In the genomic region with DNA sequence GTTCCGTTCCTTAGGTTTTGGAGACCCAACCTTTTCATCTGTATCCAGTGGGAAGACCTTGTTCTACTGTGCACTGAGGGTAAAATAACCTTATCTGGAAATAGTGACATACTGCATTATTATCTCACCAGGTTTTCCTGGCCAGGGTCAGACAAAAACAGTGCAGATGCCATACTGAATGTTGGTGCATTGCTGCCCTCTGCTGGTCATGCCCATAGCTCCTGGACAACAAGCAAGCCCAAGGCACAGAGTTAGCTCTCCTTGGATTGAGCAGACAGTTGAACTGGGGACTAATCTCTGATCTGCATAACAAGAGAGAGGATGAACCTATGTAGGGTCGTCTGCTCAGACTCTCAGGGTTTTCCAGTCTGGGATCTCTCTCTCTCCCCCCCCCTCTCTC, we compare ENCODE assay signal across 8 mouse cellular contexts. TPM values are rescaled to one million over a fixed set of nuclear protein-coding genes. Genes with fewer than 3 reads are reported as not detected.
DNase-seq lines count a peak whose midpoint lies in the region; ATAC-seq lines count a peak whose summit lies in the region.

No protein-coding gene starts in this region.

- H3K36me3 ChIP-seq in intestine, embryonic 15.5 days = no peaks in the 10 kb centered on the region
- H3K36me3 ChIP-seq in midbrain, embryonic 11.5 days (ENCODE audit: control insufficient read depth, insufficient read depth, low read length) = no peaks in the 10 kb centered on the region

- peak; percentile 82 for ATAC-seq in intestine, embryonic 15.5 days
- peak; percentile 79 for ATAC-seq in midbrain, embryonic 11.5 days (ENCODE audit: low FRiP score)

- intact Hi-C loops in left cerebral cortex, postnatal 14 days (cut with DNase I) = loop anchor here (5.0 kb wide), 1 partner anchor 225 kb away; no protein-coding TSS in a partner anchor

- no peaks in the 10 kb centered on the region for H3K9me3 ChIP-seq in intestine, embryonic 15.5 days
- H3K9me3 ChIP-seq in midbrain, embryonic 11.5 days (ENCODE audit: control insufficient read depth, low read length) = no peaks in the 10 kb centered on the region

- H3K4me3 ChIP-seq in intestine, embryonic 15.5 days (replicated peaks) = no peak overlapping the region
- H3K4me3 ChIP-seq in midbrain, embryonic 11.5 days (ENCODE audit: low read depth, low read length) = no peak overlapping the region

- H3K4me2 ChIP-seq in intestine, embryonic 15.5 days (replicated peaks) = no peak overlapping the region
- no peak overlapping the region for H3K4me2 ChIP-seq in midbrain, embryonic 11.5 days

- H3K4me1 ChIP-seq in intestine, embryonic 15.5 days (replicated peaks) = no peaks in the 10 kb centered on the region
- no peaks in the 10 kb centered on the region for H3K4me1 ChIP-seq in midbrain, embryonic 11.5 days (ENCODE audit: control insufficient read depth, insufficient read depth, low read length)

- no peaks in the 10 kb centered on the region for H3K27me3 ChIP-seq in intestine, embryonic 15.5 days (replicated peaks)
- no peaks in the 10 kb centered on the region; the same call in 1 of the 2 replicates for H3K27me3 ChIP-seq in midbrain, embryonic 11.5 days (ENCODE audit: control insufficient read depth, insufficient read depth, low read length)

- DNase-seq in adrenal gland, adult 18-20 months (ENCODE audit: low spot score in 2 of 2) = peak; percentile 90
- peak; percentile 96 for DNase-seq in embryo, embryonic 10 days (ENCODE audit: low spot score)
- DNase-seq in gastrocnemius, postnatal 25 days = peak; percentile 74
- peak; percentile 90 to 95 for DNase-seq in left cerebral cortex, postnatal 14 days (ENCODE audit: low spot score in 2 of 2)
- peak; percentile 97 for DNase-seq in midbrain, embryonic 11.5 days (ENCODE audit: low spot score, missing footprints)
- DNase-seq in skeletal muscle tissue, adult 2 months (ENCODE audit: low read depth, low spot score) = peak; percentile 78
- peak; percentile 74 for DNase-seq in yolk sac, embryonic 10.5 days (ENCODE audit: low spot score)

- H3K9ac ChIP-seq in intestine, embryonic 15.5 days = no peak overlapping the region
- no peak overlapping the region for H3K9ac ChIP-seq in midbrain, embryonic 11.5 days (ENCODE audit: low read length)

- H3K27ac ChIP-seq in intestine, embryonic 15.5 days = no peak overlapping the region
- no peak overlapping the region for H3K27ac ChIP-seq in midbrain, embryonic 11.5 days (ENCODE audit: low read depth, low read length)

- WGBS in intestine, embryonic 15.5 days = 44% methylated on average over 2 of the region's 2 CpGs
- WGBS in midbrain, embryonic 11.5 days = 43% methylated on average over 2 of the region's 2 CpGs

RNA-seq across cellular contexts. Expression of gene Ift81, which starts 12.9 kb away (rescaled TPM):
- 10 to 100 TPM; 10.9 to 18.3 TPM for total RNA-seq in adrenal gland, adult 18-20 months (2021)
- total RNA-seq in gastrocnemius, postnatal 25 days (2021) = 1 to 10 TPM; 2.6 to 7.1 TPM
- 23.1 and 28.8 TPM in 2 replicates for polyA plus RNA-seq in intestine, embryonic 15.5 days (2015; fragmentation: Nextera tagmentation; extraction: Ambion mirVana)
- total RNA-seq in left cerebral cortex, postnatal 14 days (2021) = 10 to 100 TPM; 35.5 to 36.5 TPM
- polyA plus RNA-seq in midbrain, embryonic 11.5 days (2014; fragmentation: Nextera tagmentation; extraction: Ambion mirVana) = 48.5 and 50.5 TPM in 2 replicates

RNA-seq across cellular contexts. Expression of gene P2rx7, which starts 16.5 kb away (rescaled TPM):
- total RNA-seq in adrenal gland, adult 18-20 months (2021) = 1 to 10 TPM; 1.6 to 4.0 TPM
- 1 to 10 TPM; 1.9 TPM for total RNA-seq in gastrocnemius, postnatal 25 days (2021)
- polyA plus RNA-seq in intestine, embryonic 15.5 days (2015; fragmentation: Nextera tagmentation; extraction: Ambion mirVana) = 2.5 and 3.2 TPM in 2 replicates
- 1 to 10 TPM; 6.3 to 6.8 TPM for total RNA-seq in left cerebral cortex, postnatal 14 days (2021)
- polyA plus RNA-seq in midbrain, embryonic 11.5 days (2014; fragmentation: Nextera tagmentation; extraction: Ambion mirVana) = 0.63 and 0.92 TPM in 2 replicates
